Mouse (Mus musculus) kidney, embryonic 16.5 days (tissue): Measurements from ENCODE around the gene 2310061I04Rik. TPM values are rescaled to one million over a fixed set of nuclear protein-coding genes. Genes with fewer than 3 reads are reported as not detected.
"Not testable (repeated sequence)": the region's sequence is repeated elsewhere in the genome, so short reads cannot be mapped to it uniquely, and the experiment has no call there.

Source experiments
- ATAC-seq: fragments of 200-750 bp; cut with Nextera tagmentation; 2 replicates; pipeline ENCODE4 v1.8.0; 2017; ENCODE audit warnings: moderate TSS enrichment; ENCODE audit not compliant: low FRiP score, low TSS enrichment
- H3K27ac ChIP-seq: fragments of 300-500 bp; sonication (generic); 2 replicates; pipeline ENCODE4 v1.5.1; 2014; ENCODE audit warnings: low read length
- H3K27me3 ChIP-seq: fragments of 300-500 bp; sonication (generic); 2 replicates; pipeline ENCODE4 v1.6.1; 2014; ENCODE audit warnings: low read length, control low read depth, mixed read lengths; ENCODE audit not compliant: insufficient read depth
- H3K36me3 ChIP-seq: fragments of 300-500 bp; sonication (generic); 2 replicates; pipeline ENCODE4 v1.6.1; 2014; ENCODE audit warnings: low read length, control low read depth, mixed read lengths; ENCODE audit not compliant: insufficient read depth
- H3K4me1 ChIP-seq: fragments of 300-500 bp; sonication (generic); 2 replicates; pipeline ENCODE4 v1.6.1; 2014; ENCODE audit warnings: low read length, control low read depth, mixed read lengths; ENCODE audit not compliant: insufficient read depth
- H3K4me2 ChIP-seq: fragments of 300-500 bp; sonication (generic); replicated peaks from 2 replicates; pipeline ENCODE4 v1.6.1; 2014; ENCODE audit warnings: low read depth, low read length
- H3K4me3 ChIP-seq: fragments of 300-500 bp; sonication (generic); 2 replicates; pipeline ENCODE4 v1.5.1; 2014; ENCODE audit warnings: mild to moderate bottlenecking, low read length
- H3K9ac ChIP-seq: fragments of 300-500 bp; sonication (generic); replicated peaks from 2 replicates; pipeline ENCODE4 v1.6.1; 2014; ENCODE audit warnings: low read length
- H3K9me3 ChIP-seq: fragments of 300-500 bp; sonication (generic); 2 replicates; pipeline ENCODE4 v1.6.1; 2016; ENCODE audit warnings: low read length, control low read depth
- WGBS: fragments of 180-500 bp; shearing (Covaris S2); extraction: QIAGEN DNeasy Blood & Tissue Kit; methylation state at CpG from one replicate; pipeline ENCODE4 v1.1.7; 2014; 5-methylcytosine and 5-hydroxymethylcytosine counted together
- polyA plus RNA-seq: library from polyadenylated mRNA; unstranded; fragments of >200 nt; fragmentation: Nextera tagmentation; extraction: Ambion mirVana; gene quantifications from 2 replicates; pipeline ENCODE4 v1.2.1, GENCODE M21; 2015

The 2310061I04Rik gene
- 33.3 and 36.5 TPM in 2 replicates for polyA plus RNA-seq

DNA sequence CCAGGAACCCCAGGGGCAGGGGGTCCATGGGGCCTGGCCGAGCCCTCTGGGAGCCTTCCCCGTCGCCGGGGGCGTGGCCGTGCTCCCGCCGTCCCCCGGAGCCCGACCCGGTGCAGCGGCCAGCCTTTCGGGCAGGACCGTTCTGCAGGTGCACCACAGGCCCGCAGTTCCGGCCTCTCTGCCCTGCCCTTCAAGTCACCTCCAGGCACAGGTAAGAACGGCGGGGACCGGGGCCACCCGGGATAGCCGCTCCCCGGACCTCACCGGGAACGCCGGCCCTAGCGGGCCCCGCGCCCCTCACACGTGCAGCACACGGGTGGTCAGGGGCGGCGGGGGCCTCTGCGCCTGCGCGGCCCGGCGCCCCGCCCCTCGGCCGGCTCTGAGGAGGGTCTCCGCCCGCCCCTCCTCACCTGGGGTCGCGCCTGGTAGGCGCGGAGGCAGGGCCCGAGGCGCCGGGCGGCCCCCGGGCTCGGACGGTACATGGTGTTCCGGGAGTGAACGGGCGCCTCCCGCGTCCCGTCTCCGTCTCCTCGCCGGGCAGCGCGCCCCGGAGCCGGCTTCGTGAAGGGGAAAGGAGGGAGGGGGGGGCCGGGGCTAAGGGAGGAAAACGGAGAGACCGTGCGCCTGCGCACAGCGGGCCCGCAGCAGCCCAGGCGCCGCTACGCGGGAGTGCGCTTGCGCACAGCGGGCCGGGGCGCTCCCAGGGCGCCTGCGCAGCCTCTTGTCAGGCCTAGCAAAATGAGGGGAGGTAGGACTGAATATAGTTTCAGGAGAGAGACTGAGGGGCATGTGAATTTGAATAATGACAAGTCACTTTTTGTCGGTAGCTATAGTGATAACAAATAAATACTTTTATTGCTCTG is at the start of gene 2310061I04Rik:
Gene 2310061I04Rik (minus strand): TSS at position 651 of the 863 bp plus-strand sequence.
- peak within 1 kb of the TSS; percentile 73 for H3K9ac ChIP-seq
- peak within 1 kb of the TSS; percentile 78 for H3K4me2 ChIP-seq
- no peaks in the 10 kb centered on the region for H3K9me3 ChIP-seq
- no peaks in the 10 kb centered on the region for H3K27me3 ChIP-seq
- under 1% methylated on average over 81 of the region's 86 CpGs for WGBS
- H3K27ac ChIP-seq: peak within 1 kb of the TSS; percentile 44
- H3K36me3 ChIP-seq: peaks cover 34% of the 10 kb centered on the region
- peak; percentile 92 for ATAC-seq
- H3K4me1 ChIP-seq: peaks cover 21% of the 10 kb centered on the region
- peak within 1 kb of the TSS; percentile 65 for H3K4me3 ChIP-seq

DNA sequence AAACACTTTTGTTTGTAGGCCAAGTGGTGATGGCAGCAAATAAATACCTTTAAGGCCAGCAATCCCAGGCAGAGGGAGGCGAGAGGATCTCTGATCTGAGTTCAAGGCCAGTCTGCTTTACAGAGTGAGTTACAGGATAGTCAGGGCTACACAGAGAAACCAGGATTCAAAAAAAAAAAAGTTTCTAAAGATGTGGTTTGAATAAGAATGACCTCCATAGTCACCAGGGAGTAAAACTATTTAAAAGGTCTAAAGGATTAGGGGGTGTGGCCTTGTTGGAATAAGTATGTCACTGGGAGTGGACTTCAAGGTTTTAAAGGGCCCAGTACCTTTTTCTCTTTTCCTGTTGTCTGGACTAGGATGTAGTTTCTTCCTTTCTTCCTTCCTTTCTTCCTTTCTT is 42.7 kb upstream of the 2310061I04Rik start:
- H3K27me3 ChIP-seq: no peaks in the 10 kb centered on the region
- H3K27ac ChIP-seq: no peak overlapping the region
- no peak for ATAC-seq
- H3K4me1 ChIP-seq: no peaks in the 10 kb centered on the region
- H3K9me3 ChIP-seq: no peaks in the 10 kb centered on the region
- 67% methylated on average over 1 of the region's 1 CpGs for WGBS
- H3K4me3 ChIP-seq: no peak overlapping the region
- H3K36me3 ChIP-seq: no peaks in the 10 kb centered on the region
- H3K4me2 ChIP-seq: no peak overlapping the region
- H3K9ac ChIP-seq: no peak overlapping the region

DNA sequence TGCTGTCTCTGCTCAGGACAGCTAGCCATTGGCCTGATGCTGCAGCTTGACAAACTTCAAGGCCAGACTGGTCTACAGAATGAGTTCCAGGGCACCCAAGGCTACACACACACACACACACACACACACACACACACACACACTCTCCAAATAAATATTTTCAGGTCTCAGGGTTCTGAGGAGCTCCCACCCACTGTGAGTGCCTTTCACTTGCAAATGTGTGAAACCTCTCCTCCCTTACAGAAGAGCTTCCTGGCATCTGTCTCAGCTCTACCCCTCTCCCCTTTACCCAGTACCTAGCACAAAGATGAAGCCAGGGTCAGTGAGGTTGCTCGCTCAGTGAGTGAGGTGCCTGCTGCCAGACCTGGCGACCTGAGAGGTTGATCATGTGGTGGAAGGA is 41.9 kb upstream of the 2310061I04Rik start:
- H3K9ac ChIP-seq: no peak overlapping the region
- no peak overlapping the region for H3K4me3 ChIP-seq
- no peak for ATAC-seq
- no peak overlapping the region for H3K4me2 ChIP-seq
- no peaks in the 10 kb centered on the region for H3K27me3 ChIP-seq
- no peak overlapping the region for H3K27ac ChIP-seq
- H3K36me3 ChIP-seq: no peaks in the 10 kb centered on the region
- no peaks in the 10 kb centered on the region for H3K9me3 ChIP-seq
- no peaks in the 10 kb centered on the region for H3K4me1 ChIP-seq
- WGBS: 53% methylated on average over 2 of the region's 2 CpGs

DNA sequence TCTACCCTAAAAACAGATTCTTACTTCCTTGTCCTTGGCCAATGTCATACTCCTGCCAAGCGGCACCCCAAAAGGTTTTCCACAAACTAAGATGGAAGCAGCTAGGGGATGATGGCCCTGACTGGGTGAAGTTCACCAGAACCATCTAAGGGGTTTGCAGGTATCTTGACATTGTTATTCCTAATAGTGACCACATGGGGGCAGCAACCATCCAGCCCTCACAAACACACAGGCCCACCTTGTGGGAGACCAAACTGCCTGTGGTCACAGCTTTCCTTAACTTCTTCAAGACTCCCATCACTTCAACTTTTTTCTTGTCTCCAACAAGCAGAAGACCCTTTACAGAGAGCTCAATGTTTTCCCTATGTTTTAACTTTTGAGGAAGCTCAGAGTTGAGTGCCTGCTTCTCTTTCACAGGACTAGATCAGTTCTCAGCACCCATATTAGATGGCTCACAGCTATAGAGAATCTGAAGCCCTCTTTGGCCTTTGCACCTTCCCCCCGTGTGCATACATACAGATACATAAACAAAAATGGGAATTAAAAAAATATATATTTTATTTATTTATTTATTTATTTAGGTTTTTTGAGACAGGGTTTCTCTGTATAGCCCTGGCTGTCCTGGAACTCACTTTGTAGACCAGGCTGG is 40.6 kb upstream of the 2310061I04Rik start:
- H3K4me3 ChIP-seq: no peak overlapping the region
- no peak overlapping the region for H3K27ac ChIP-seq
- no peaks in the 10 kb centered on the region for H3K4me1 ChIP-seq
- H3K27me3 ChIP-seq: no peaks in the 10 kb centered on the region
- peak; percentile 71; the same call in 1 of the 2 replicates for ATAC-seq
- no peak overlapping the region for H3K9ac ChIP-seq
- H3K9me3 ChIP-seq: no peaks in the 10 kb centered on the region
- no peaks in the 10 kb centered on the region for H3K36me3 ChIP-seq
- H3K4me2 ChIP-seq: no peak overlapping the region
- 52% methylated on average over 2 of the region's 2 CpGs for WGBS

DNA sequence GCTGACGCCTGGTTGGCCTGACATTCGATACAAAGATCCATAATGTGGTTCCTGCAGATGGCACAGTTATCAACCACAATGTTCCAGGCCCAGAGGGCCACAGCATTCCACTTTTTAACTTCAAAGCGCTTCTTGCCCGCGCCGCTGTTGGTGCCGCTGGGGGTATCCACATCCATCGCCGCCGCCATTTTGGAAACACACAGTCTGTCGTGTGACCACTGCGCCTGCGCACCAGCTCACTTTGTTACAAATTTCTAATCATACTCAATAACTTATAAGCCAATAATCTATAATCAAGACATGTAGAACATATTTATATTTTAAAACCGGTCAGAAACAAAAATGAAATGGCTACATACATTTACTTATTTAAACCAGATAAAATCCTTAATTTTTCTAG is 38.5 kb upstream of the 2310061I04Rik start:
- not testable (repeated sequence) for H3K4me3 ChIP-seq

DNA sequence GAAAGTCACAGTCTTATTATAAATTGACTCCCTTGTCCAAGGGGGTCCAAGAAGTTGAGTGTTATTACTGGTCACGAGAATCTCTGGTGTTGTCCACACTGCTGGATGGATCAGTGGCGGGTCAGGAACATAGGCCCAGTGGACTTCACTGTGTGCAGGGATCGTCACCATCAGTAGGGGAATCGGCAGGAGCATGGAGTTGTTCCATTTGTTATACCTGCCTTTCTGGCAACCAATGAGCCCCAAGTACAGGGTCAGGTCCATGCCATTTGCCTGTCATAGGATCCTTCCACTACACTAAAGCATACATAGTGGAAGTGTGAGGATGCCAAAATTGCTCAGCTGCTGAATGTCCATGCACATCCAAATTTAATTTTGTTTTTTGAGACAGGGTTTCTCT is 35.4 kb upstream of the 2310061I04Rik start:
- no peak for ATAC-seq
- WGBS: 83% methylated on average over 4 of the region's 4 CpGs
- no peak overlapping the region for H3K27ac ChIP-seq

More for the DNA sequence above, 38.5 kb upstream of the 2310061I04Rik start:
- H3K36me3 ChIP-seq, H3K9me3 ChIP-seq, ATAC-seq, H3K27ac ChIP-seq, H3K4me1 ChIP-seq, H3K9ac ChIP-seq, H3K4me2 ChIP-seq, H3K27me3 ChIP-seq: not testable (repeated sequence)
- 82% methylated on average over 14 of the region's 14 CpGs for WGBS

DNA sequence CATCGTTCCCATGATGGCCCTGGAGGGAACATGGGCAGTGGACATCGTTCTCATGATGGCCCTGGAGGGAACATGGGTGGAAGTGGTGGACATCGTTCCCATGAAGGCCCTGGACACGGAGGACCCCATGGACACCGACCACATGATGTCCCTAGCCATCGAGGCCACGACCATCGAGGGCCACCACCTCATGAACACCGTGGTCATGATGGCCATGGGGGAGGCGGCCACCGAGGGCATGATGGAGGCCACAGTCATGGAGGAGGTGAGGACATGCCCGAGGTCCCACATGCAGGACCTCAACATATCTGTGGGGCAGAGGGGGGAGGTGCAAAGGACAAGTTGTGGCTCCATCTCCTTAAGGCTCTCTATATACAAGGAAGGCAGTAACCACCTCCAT is 33.4 kb upstream of the 2310061I04Rik start:
- Histone ChIP-seq H3K36me3 (peaks cover 54% of the 10 kb centered on the region), H3K9ac (no peak overlapping the region), H3K9me3 (no peaks in the 10 kb centered on the region), H3K4me2 (no peak overlapping the region), H3K4me3 (no peak overlapping the region), H3K27ac (no peak overlapping the region), H3K27me3 (no peaks in the 10 kb centered on the region), H3K4me1 (no peaks in the 10 kb centered on the region)
- WGBS: 93% methylated on average over 12 of the region's 12 CpGs
- no peak for ATAC-seq

More for the DNA sequence above, 35.4 kb upstream of the 2310061I04Rik start:
- Histone ChIP-seq H3K9ac (no peak overlapping the region), H3K27me3 (no peaks in the 10 kb centered on the region), H3K36me3 (peaks cover 38% of the 10 kb centered on the region), H3K9me3 (no peaks in the 10 kb centered on the region), H3K4me2 (no peak overlapping the region), H3K4me3 (no peak overlapping the region), H3K4me1 (no peaks in the 10 kb centered on the region)

DNA sequence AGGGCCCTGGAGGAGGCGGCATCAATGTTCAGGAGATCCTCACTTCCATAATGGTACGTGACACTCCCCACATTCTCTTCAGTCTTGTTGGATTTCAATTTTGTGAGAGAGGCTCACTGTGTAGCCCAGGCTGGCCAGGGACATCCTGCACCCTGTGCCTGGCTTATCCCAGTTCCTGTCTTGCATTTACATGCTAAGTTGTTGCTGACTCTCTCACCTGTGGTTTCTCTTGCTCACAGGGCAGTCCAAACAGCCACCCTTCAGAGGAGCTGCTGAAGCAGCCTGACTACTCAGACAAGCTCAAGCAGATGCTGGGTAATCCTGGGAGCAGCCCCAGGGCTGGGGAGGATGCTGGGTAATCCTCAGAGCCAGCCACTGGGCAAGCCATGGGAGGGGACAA is 32.3 kb upstream of the 2310061I04Rik start:
- Histone ChIP-seq H3K4me3 (no peak overlapping the region), H3K36me3 (peaks cover 61% of the 10 kb centered on the region), H3K4me2 (no peak overlapping the region), H3K9me3 (no peaks in the 10 kb centered on the region), H3K9ac (no peak overlapping the region), H3K27me3 (no peaks in the 10 kb centered on the region), H3K4me1 (no peaks in the 10 kb centered on the region), H3K27ac (no peak overlapping the region)
- no peak for ATAC-seq
- 94% methylated on average over 2 of the region's 2 CpGs for WGBS

DNA sequence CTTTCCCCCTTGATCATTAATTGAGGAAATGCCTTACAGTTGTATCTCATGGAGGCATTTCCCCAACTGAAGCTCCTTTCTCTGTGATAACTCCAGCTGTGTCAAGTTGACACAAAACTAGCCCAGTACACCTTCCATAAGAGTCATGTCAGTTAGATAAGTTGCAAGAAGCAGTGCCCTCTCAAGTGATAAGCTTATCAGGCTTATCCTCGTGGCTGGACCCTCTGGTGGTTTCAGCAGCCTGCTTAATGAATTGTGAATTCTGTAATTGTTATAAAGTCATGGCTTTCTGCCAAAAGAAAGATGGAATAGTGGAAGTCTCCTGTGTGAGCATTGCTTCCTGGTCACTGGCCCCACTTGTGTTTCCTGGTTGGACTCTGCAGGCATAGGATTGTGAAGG is 30.2 kb upstream of the 2310061I04Rik start:
- Histone ChIP-seq H3K9ac (no peak overlapping the region), H3K9me3 (no peaks in the 10 kb centered on the region), H3K36me3 (peaks cover 75% of the 10 kb centered on the region), H3K27ac (no peak overlapping the region), H3K27me3 (no peaks in the 10 kb centered on the region), H3K4me1 (no peaks in the 10 kb centered on the region), H3K4me3 (no peak overlapping the region), H3K4me2 (no peak overlapping the region)
- ATAC-seq: no peak
- 70% methylated on average over 1 of the region's 1 CpGs for WGBS

DNA sequence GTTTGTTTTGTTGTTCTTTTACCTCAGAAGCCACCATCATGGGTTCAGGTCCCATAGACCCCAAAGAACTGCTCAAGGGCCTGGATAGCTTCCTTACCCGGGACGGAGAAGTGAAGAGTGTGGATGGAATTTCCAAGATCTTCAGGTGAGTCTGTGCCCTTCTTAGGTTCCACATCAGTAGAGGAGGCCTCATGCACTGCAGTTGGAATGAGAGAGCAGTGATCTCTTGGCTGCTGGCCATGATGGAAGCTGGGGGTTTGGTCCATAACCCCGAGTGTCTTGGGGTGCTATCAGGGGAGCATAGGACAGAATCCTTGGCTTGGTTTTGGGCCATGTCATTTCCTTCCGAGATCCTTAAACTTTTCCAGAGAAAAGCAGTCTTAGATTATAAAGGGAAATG is 26.1 kb upstream of the 2310061I04Rik start:
- 95% methylated on average over 4 of the region's 4 CpGs for WGBS
- ATAC-seq: no peak
- H3K36me3 ChIP-seq: peaks cover 44% of the 10 kb centered on the region

More for the DNA sequence above, 26.1 kb upstream of the 2310061I04Rik start:
- no peak overlapping the region for H3K9ac ChIP-seq
- H3K9me3 ChIP-seq: no peaks in the 10 kb centered on the region
- H3K27me3 ChIP-seq: no peaks in the 10 kb centered on the region
- no peak overlapping the region for H3K4me2 ChIP-seq
- no peak overlapping the region for H3K27ac ChIP-seq
- peaks cover 21% of the 10 kb centered on the region for H3K4me1 ChIP-seq
- no peak overlapping the region for H3K4me3 ChIP-seq
